In the genomic region with DNA sequence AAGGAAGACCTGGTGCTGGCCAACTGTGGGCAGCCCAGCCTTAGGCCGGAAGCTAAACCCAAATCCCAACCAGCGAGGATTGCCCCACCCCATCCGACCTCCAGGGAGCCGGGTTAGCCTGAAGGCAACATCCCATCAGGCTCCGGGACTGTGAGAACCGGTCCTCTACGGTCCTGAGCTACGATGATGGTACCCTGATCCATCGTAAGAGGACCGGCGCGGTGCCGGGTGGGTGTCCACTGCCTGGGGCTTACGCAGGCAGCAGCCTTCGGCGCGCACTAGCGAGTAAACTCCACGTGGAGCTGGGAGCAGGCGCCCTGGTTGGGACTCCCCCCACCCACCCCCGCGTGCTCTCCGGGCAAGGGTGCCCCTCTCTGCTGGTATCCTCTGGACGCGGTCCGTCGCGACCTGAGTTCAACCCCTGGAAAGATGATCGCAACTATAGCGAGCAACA, we compare ENCODE assay signal across 13 mouse cellular contexts. TPM values are rescaled to one million over a fixed set of nuclear protein-coding genes. Genes with fewer than 3 reads are reported as not detected.
DNase-seq lines count a peak whose midpoint lies in the region; ATAC-seq and TF ChIP-seq lines count a peak whose summit lies in the region.
"Had no signal": no experiment of that assay in that cellular context is flagged by ENCODE, and none has a peak within 500 bp of the region (broad histone marks: within the 10 kb centered on the region; RNA-seq: fewer than 3 reads in every experiment).

No protein-coding gene starts in this region.

- under 1% methylated on average over 30 of the region's 30 CpGs for WGBS in kidney, embryonic 14.5 days
- WGBS in embryonic facial prominence, embryonic 10.5 days = under 1% methylated on average over 30 of the region's 30 CpGs
- under 1% methylated on average over 30 of the region's 30 CpGs for WGBS in forebrain, embryonic 16.5 days
- under 1% methylated on average over 29 of the region's 30 CpGs for WGBS in lung, postnatal 0 days

- no peaks in the 10 kb centered on the region for H3K9me3 ChIP-seq in kidney, embryonic 14.5 days (ENCODE audit: control insufficient read depth, low read length)
- no peaks in the 10 kb centered on the region for H3K9me3 ChIP-seq in embryonic facial prominence, embryonic 10.5 days
- H3K9me3 ChIP-seq in forebrain, embryonic 16.5 days (ENCODE audit: control insufficient read depth, low read length) = no peaks in the 10 kb centered on the region
- no peaks in the 10 kb centered on the region for H3K9me3 ChIP-seq in lung, postnatal 0 days (ENCODE audit: low read length)
- H3K9me3 ChIP-seq: embryonic facial prominence, embryonic 15.5 days had no signal

- peak overlapping the region; percentile 19 for H3K4me2 ChIP-seq in kidney, embryonic 14.5 days (replicated peaks; ENCODE audit: low read depth, low read length)
- H3K4me2 ChIP-seq in forebrain, embryonic 16.5 days (ENCODE audit: low read length) = peak overlapping the region; percentile 22; the same call in 1 of the 2 replicates
- H3K4me2 ChIP-seq in lung, postnatal 0 days (replicated peaks; ENCODE audit: low read depth, low read length) = peak overlapping the region; percentile 57
- H3K4me2 ChIP-seq: embryonic facial prominence, embryonic 15.5 days had no signal

- no peak overlapping the region for H3K27ac ChIP-seq in kidney, embryonic 14.5 days (ENCODE audit: low read depth, low read length)
- H3K27ac ChIP-seq in embryonic facial prominence, embryonic 10.5 days (replicated peaks) = peak overlapping the region; percentile 70
- H3K27ac ChIP-seq in forebrain, embryonic 16.5 days (ENCODE audit: low read length) = no peak overlapping the region
- H3K27ac ChIP-seq in lung, postnatal 0 days (ENCODE audit: low read length) = peak overlapping the region; percentile 94
- H3K27ac ChIP-seq: embryonic facial prominence, embryonic 15.5 days had no signal

- H3K36me3 ChIP-seq in kidney, embryonic 14.5 days (ENCODE audit: control insufficient read depth, insufficient read depth, low read length) = no peaks in the 10 kb centered on the region
- H3K36me3 ChIP-seq in embryonic facial prominence, embryonic 10.5 days (replicated peaks) = no peaks in the 10 kb centered on the region
- H3K36me3 ChIP-seq in forebrain, embryonic 16.5 days (ENCODE audit: control insufficient read depth, insufficient read depth) = no peaks in the 10 kb centered on the region
- H3K36me3 ChIP-seq in lung, postnatal 0 days (ENCODE audit: insufficient read depth, low read length) = no peaks in the 10 kb centered on the region
- H3K36me3 ChIP-seq: embryonic facial prominence, embryonic 15.5 days had no signal

- TF ChIP-seq EP300 in lung, postnatal 0 days (IDR thresholded peaks at IDR 0.05) = no peak

- H3K4me3 ChIP-seq in kidney, embryonic 14.5 days (ENCODE audit: low read length) = peak overlapping the region; percentile 14
- H3K4me3 ChIP-seq in embryonic facial prominence, embryonic 10.5 days = peak overlapping the region; percentile 50
- 0 out of 2 replicates have a peak overlapping the region, but pooled peaks have one; percentile 1 for H3K4me3 ChIP-seq in forebrain, embryonic 16.5 days (replicated peaks; ENCODE audit: low read length)
- peak overlapping the region; percentile 33 for H3K4me3 ChIP-seq in lung, postnatal 0 days (ENCODE audit: low read depth, low read length)
- H3K4me3 ChIP-seq: embryonic facial prominence, embryonic 15.5 days had no signal

- no peak for DNase-seq in kidney, postnatal 14 days
- peak; percentile 56 for DNase-seq in embryonic facial prominence, embryonic 10.5 days (ENCODE audit: low spot score)
- peak; percentile 49 for DNase-seq in lung, postnatal 0 days (ENCODE audit: low spot score)
- no peak for DNase-seq in gastrocnemius, postnatal 14 days
- DNase-seq in left cerebral cortex, adult 18-20 months (ENCODE audit: low spot score in 2 of 2) = no peak
- no peak for DNase-seq in adrenal gland, adult 8-10 months
- DNase-seq: heart, adult 18-20 months had no signal

- intact Hi-C loops in gastrocnemius, postnatal 14 days (cut with DNase I; ENCODE audit: low total_unique reads) = no loop called here

- no peak overlapping the region for H3K9ac ChIP-seq in kidney, embryonic 14.5 days (ENCODE audit: low read depth, low read length)
- no peak overlapping the region for H3K9ac ChIP-seq in forebrain, embryonic 16.5 days (replicated peaks; ENCODE audit: low read depth, low read length)
- H3K9ac ChIP-seq in lung, postnatal 0 days (replicated peaks; ENCODE audit: low read depth) = peak overlapping the region; percentile 78
- H3K9ac ChIP-seq: embryonic facial prominence, embryonic 15.5 days had no signal

- peaks cover 88% of the 10 kb centered on the region for H3K27me3 ChIP-seq in kidney, embryonic 14.5 days (ENCODE audit: control insufficient read depth, insufficient read depth, low read length)
- H3K27me3 ChIP-seq in embryonic facial prominence, embryonic 10.5 days (replicated peaks; ENCODE audit: low read depth, poor library complexity, severe bottlenecking) = peaks cover 99% of the 10 kb centered on the region
- H3K27me3 ChIP-seq in forebrain, embryonic 16.5 days (replicated peaks; ENCODE audit: control insufficient read depth, insufficient read depth, low read length) = peaks cover 83% of the 10 kb centered on the region
- H3K27me3 ChIP-seq in lung, postnatal 0 days (replicated peaks; ENCODE audit: insufficient read depth, low read length) = peaks cover 7% of the 10 kb centered on the region

- ATAC-seq in kidney, embryonic 14.5 days (ENCODE audit: low FRiP score, low TSS enrichment) = peak; percentile 60; the same call in 1 of the 2 replicates
- ATAC-seq in forebrain, embryonic 16.5 days = 0 out of 2 replicates have a peak, but pooled peaks have one; percentile 50
- peak; percentile 35 for ATAC-seq in lung, postnatal 0 days

- H3K4me1 ChIP-seq in kidney, embryonic 14.5 days (ENCODE audit: control insufficient read depth, insufficient read depth, low read length) = no peaks in the 10 kb centered on the region
- H3K4me1 ChIP-seq in embryonic facial prominence, embryonic 10.5 days = peaks cover 13% of the 10 kb centered on the region
- H3K4me1 ChIP-seq in forebrain, embryonic 16.5 days (replicated peaks; ENCODE audit: control insufficient read depth, insufficient read depth, low read length) = no peaks in the 10 kb centered on the region
- H3K4me1 ChIP-seq in lung, postnatal 0 days (ENCODE audit: insufficient read depth, low read depth, low read length) = no peaks in the 10 kb centered on the region

- no peak for TF ChIP-seq CTCF in lung, postnatal 0 days (IDR thresholded peaks at IDR 0.05)

RNA-seq across cellular contexts. Expression of a gene that starts 16.9 kb away (rescaled TPM):
- polyA plus RNA-seq in kidney, embryonic 14.5 days (2014; fragmentation: Nextera tagmentation; extraction: Ambion mirVana) = not detected in 2 replicates
- polyA plus RNA-seq in embryonic facial prominence, embryonic 10.5 days (2016; fragmentation: Nextera tagmentation; extraction: Ambion mirVana) = 4.4 and 9.0 TPM in 2 replicates
- 4.7 and 8.1 TPM in 2 replicates for polyA plus RNA-seq in forebrain, embryonic 16.5 days (2015; fragmentation: Nextera tagmentation; extraction: Ambion mirVana)
- 62.7 and 68.7 TPM in 2 replicates for polyA plus RNA-seq in lung, postnatal 0 days (2015; fragmentation: Nextera tagmentation; extraction: Ambion mirVana)
- total RNA-seq in gastrocnemius, postnatal 14 days (2021) = not detected
- under 1 TPM; 0.28 to 0.67 TPM for total RNA-seq in left cerebral cortex, adult 18-20 months (2021)
- total RNA-seq in adrenal gland, adult 8-10 months (2022) = not detected
- total RNA-seq: MEL; neutrophil, adult 5-6 weeks had no signal
- polyA plus RNA-seq: embryonic facial prominence, embryonic 15.5 days; liver, embryonic 16.5 days had no signal

Comparison
In these comparisons a context has a peak if more than half of its experiments do, and no peak if none do; other contexts are left out.
1. H3K27ac ChIP-seq: peak in embryonic facial prominence, embryonic 10.5 days (single experiment) and lung, postnatal 0 days (single experiment); none in kidney, embryonic 14.5 days (single experiment) and forebrain, embryonic 16.5 days (single experiment).
2. DNase-seq: peak in embryonic facial prominence, embryonic 10.5 days (single experiment) and lung, postnatal 0 days (single experiment); none in kidney, postnatal 14 days (single experiment), gastrocnemius, postnatal 14 days (single experiment), left cerebral cortex, adult 18-20 months (0 of 2) and adrenal gland, adult 8-10 months (single experiment).
3. Peak in every context shown above with its lines, with median percentiles within 50 percentile points of each other: ATAC-seq, H3K4me2 ChIP-seq and H3K4me3 ChIP-seq.